Mouse (Mus musculus) cortical plate, adult 2 months (tissue): ENCODE measurements around the gene Dhdds.

Experiments
- CTCF ChIP-seq: fragments of 200-500 bp; IDR thresholded peaks from 2 replicates; pipeline ENCODE4 v1.5.1; 2011; ENCODE audit warnings: mild to moderate bottlenecking, control low read depth, low read length; ENCODE audit not compliant: insufficient read depth; ENCODE audit errors: extremely low read depth
- POLR2A ChIP-seq: fragments of 200-500 bp; IDR thresholded peaks from 2 replicates; pipeline ENCODE4 v1.6.1; 2011; ENCODE audit warnings: mild to moderate bottlenecking, low read length, control low read depth; ENCODE audit not compliant: insufficient read depth; ENCODE audit errors: extremely low read depth

GRCm38 (mm10) chr4:133938077-133938476 is 62.6 kb downstream of the Dhdds start:
- TF ChIP-seq CTCF = no peak
- no peak for TF ChIP-seq POLR2A
